Mouse (Mus musculus) liver, embryonic 12.5 days (tissue): ENCODE measurements around the gene Bcap31. TPM values are rescaled to one million over a fixed set of nuclear protein-coding genes. Genes with fewer than 3 reads are reported as not detected.

ENCODE experiments used
- ATAC-seq: fragments of 200-750 bp; cut with Nextera tagmentation; 2 replicates; pipeline ENCODE4 v1.8.0; 2017; ENCODE audit warnings: moderate number of reproducible peaks, mild to moderate bottlenecking, moderate library complexity
- H3K27ac ChIP-seq: fragments of 300-500 bp; sonication (generic); 2 replicates; pipeline ENCODE4 v1.5.1; 2016; ENCODE audit warnings: mild to moderate bottlenecking
- H3K27me3 ChIP-seq: fragments of 300-500 bp; sonication (generic); replicated peaks from 2 replicates; pipeline ENCODE4 v1.6.1; 2016; ENCODE audit warnings: mild to moderate bottlenecking, moderate library complexity
- H3K36me3 ChIP-seq: fragments of 300-500 bp; sonication (generic); 2 replicates; pipeline ENCODE4 v1.6.1; 2016; ENCODE audit warnings: mild to moderate bottlenecking, moderate library complexity
- H3K4me1 ChIP-seq: fragments of 300-500 bp; sonication (generic); 2 replicates; pipeline ENCODE4 v1.6.1; 2016
- H3K4me2 ChIP-seq: fragments of 300-500 bp; sonication (generic); 2 replicates; pipeline ENCODE4 v1.6.1; 2016; ENCODE audit warnings: mild to moderate bottlenecking, moderate library complexity
- H3K4me3 ChIP-seq: fragments of 300-500 bp; sonication (generic); 2 replicates; pipeline ENCODE4 v1.5.1; 2016; ENCODE audit warnings: mild to moderate bottlenecking, moderate library complexity
- H3K9ac ChIP-seq: fragments of 300-500 bp; sonication (generic); 2 replicates; pipeline ENCODE4 v1.6.1; 2016; ENCODE audit warnings: mild to moderate bottlenecking, moderate library complexity
- H3K9me3 ChIP-seq: fragments of 300-500 bp; sonication (generic); replicated peaks from 2 replicates; pipeline ENCODE4 v1.6.1; 2016; ENCODE audit warnings: mild to moderate bottlenecking, moderate library complexity
- WGBS: fragments of 180-500 bp; shearing (Covaris S2); methylation state at CpG from one replicate; pipeline ENCODE4 v1.1.7; 2016; ENCODE audit not compliant: insufficient replicate concordance; 5-methylcytosine and 5-hydroxymethylcytosine counted together
- polyA plus RNA-seq: library from polyadenylated mRNA; unstranded; fragments of >200 nt; fragmentation: Nextera tagmentation; extraction: Ambion mirVana; gene quantifications from 2 replicates; pipeline ENCODE4 v1.2.1, GENCODE M21; 2016

The Bcap31 gene
- polyA plus RNA-seq, 1 experiment from 2014 or later: 175 TPM

GRCm38 (mm10) chrX:73653392-73653791 lies 62.6 kb downstream of the Bcap31 start:
- Histone ChIP-seq H3K36me3 (no peaks in the 10 kb centered on the region), H3K4me2 (no peak overlapping the region), H3K4me3 (no peak overlapping the region), H3K27me3 (peaks cover 33% of the 10 kb centered on the region), H3K4me1 (0 out of 2 replicates have a peak, but pooled peaks cover under 1% of the 10 kb centered on the region), H3K9me3 (no peaks in the 10 kb centered on the region), H3K27ac (no peak overlapping the region), H3K9ac (no peak overlapping the region)
- 69% methylated on average over 6 of the region's 6 CpGs for WGBS
- ATAC-seq: no peak

DNA sequence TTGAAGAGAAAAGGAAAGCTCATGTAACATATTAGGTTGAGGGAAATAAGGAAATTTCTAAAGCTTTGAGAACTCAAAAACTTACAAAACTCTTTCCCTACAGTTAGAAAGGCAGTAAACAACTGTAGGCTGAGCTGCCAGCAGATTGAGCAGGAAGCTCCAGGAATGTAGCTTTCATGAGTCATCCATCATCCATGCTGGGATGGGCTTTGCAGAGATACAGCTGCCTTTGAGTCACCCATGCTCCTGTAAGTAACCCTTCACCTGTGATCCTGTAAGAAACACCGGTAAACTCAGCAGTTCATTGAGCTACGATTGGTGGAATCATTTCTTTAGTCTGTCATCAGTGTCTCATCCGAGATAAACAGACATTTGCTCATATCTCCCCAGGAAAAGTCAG lies 65.1 kb downstream of the Bcap31 start:
- no peaks in the 10 kb centered on the region for H3K9me3 ChIP-seq
- WGBS: 57% methylated on average over 3 of the region's 3 CpGs
- ATAC-seq: no peak

DNA sequence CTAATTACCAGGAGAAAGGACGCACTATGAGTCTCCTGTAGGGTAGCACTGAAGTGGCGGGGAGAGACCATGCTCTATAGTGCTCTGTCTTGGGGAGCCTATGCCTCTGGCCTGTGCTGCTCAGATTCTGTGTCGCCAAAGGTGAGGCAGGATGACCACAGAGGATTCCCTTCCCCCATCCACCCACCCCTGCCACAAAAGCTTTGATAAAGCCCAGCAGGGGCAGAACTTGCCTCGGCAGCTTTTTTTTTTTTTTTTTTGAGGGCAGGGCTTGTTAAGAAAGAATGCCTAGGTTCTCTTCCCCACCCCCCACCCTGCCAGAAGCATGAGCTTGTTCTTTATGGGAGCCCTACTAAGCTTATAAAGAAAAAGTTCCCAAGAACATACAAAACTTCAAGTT lies 70.9 kb downstream of the Bcap31 start:
- Histone ChIP-seq H3K9ac (no peak overlapping the region), H3K27ac (no peak overlapping the region), H3K9me3 (no peaks in the 10 kb centered on the region), H3K4me2 (no peak overlapping the region), H3K27me3 (peaks cover 36% of the 10 kb centered on the region), H3K4me1 (no peaks in the 10 kb centered on the region), H3K4me3 (no peak overlapping the region), H3K36me3 (no peaks in the 10 kb centered on the region)
- no peak for ATAC-seq
- 28% methylated on average over 4 of the region's 4 CpGs for WGBS

More for the DNA sequence above, 65.1 kb downstream of the Bcap31 start:
- no peaks in the 10 kb centered on the region for H3K4me1 ChIP-seq
- H3K27ac ChIP-seq: no peak overlapping the region
- H3K4me2 ChIP-seq: no peak overlapping the region
- H3K4me3 ChIP-seq: no peak overlapping the region
- no peaks in the 10 kb centered on the region for H3K36me3 ChIP-seq
- peaks cover 17% of the 10 kb centered on the region for H3K27me3 ChIP-seq
- H3K9ac ChIP-seq: no peak overlapping the region

DNA sequence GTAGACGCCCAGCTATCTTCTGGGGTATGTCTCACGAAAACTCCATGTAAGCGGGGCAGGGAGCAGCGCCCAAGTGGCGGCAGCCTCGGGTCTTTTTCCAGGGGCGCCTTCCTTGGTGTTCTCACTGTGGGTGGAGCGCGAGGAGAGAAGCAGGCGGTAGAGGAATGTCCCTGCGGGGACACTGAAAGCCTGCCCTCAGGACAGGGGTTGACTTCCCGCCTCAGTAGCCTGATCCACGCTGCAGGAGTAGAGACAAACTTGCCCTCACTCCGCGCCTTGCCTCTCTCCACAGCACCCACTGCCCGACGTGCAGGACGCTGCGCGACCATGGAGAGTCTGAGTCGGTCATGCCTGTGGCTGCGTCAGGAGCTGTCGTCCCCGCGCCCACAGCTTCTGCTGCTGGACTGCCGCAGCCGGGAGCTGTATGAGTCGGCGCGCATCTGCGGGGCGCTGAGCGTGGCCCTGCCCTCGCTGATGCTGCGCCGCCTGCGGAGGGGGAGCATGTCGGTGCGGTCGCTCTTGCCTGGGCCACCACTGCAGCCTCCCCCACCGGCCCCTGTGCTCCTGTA lies 76.0 kb downstream of the Bcap31 start:
- peak overlapping the region; percentile 35; the same call in 1 of the 2 replicates for H3K9ac ChIP-seq
- no peaks in the 10 kb centered on the region for H3K36me3 ChIP-seq
- no peak overlapping the region for H3K27ac ChIP-seq
- H3K27me3 ChIP-seq: peaks cover 87% of the 10 kb centered on the region
- H3K9me3 ChIP-seq: no peaks in the 10 kb centered on the region
- H3K4me2 ChIP-seq: peak overlapping the region; percentile 66
- peak overlapping the region; percentile 43 for H3K4me3 ChIP-seq
- peaks cover 17% of the 10 kb centered on the region; the same call in 1 of the 2 replicates for H3K4me1 ChIP-seq
- ATAC-seq: no peak
- 14% methylated on average over 39 of the region's 41 CpGs for WGBS

GRCm38 (mm10) chrX:73639255-73639675 lies 76.7 kb downstream of the Bcap31 start, which contains the start of gene Dusp9:
Gene Dusp9, plus strand, starts transcription at chrX:73639419.
- ATAC-seq: peak; percentile 80
- Histone ChIP-seq H3K27me3 (peaks cover 95% of the 10 kb centered on the region), H3K27ac (no peak within 1 kb of the TSS), H3K36me3 (no peaks in the 10 kb centered on the region), H3K9ac (peak within 1 kb of the TSS; percentile 35; the same call in 1 of the 2 replicates), H3K4me3 (peak within 1 kb of the TSS; percentile 43), H3K4me1 (peaks cover 17% of the 10 kb centered on the region; the same call in 1 of the 2 replicates), H3K4me2 (peak within 1 kb of the TSS; percentile 66), H3K9me3 (no peaks in the 10 kb centered on the region)
- 15% methylated on average over 28 of the region's 28 CpGs for WGBS

- Histone ChIP-seq H3K4me3 (no peak overlapping the region), H3K27ac (no peak overlapping the region), H3K9me3 (no peaks in the 10 kb centered on the region), H3K4me2 (peak overlapping the region; percentile 43), H3K36me3 (no peaks in the 10 kb centered on the region), H3K4me1 (peaks cover 17% of the 10 kb centered on the region; the same call in 1 of the 2 replicates), H3K9ac (no peak overlapping the region), H3K27me3 (peaks cover 98% of the 10 kb centered on the region)
- no peak for ATAC-seq
- WGBS: 12% methylated on average over 19 of the region's 19 CpGs
Measured at GRCm38 (mm10) chrX:73637415-73637814, 78.6 kb downstream of the Bcap31 start.

Other genes starting within 250 kb of the Bcap31 start
- 13.0 and 14.8 TPM in 2 replicates for gene Bgn, start 232.6 kb downstream of the Bcap31 start, polyA plus RNA-seq
- gene Atp2b3, start 213.1 kb downstream of the Bcap31 start, polyA plus RNA-seq: not detected in 2 replicates
- 55.2 and 56.5 TPM in 2 replicates for gene Dusp9, start 76.8 kb downstream of the Bcap31 start, polyA plus RNA-seq
- 1.2 and 1.4 TPM in 2 replicates for gene Pnck, start 56.1 kb downstream of the Bcap31 start, polyA plus RNA-seq
- gene Slc6a8, start 43.0 kb downstream of the Bcap31 start, polyA plus RNA-seq: 1.3 and 1.8 TPM in 2 replicates
- gene Abcd1, start 422 bp upstream of the Bcap31 start, polyA plus RNA-seq: 9.9 and 10.6 TPM in 2 replicates
- 0.17 and 0.28 TPM in 2 replicates for gene Plxnb3, start 40.9 kb upstream of the Bcap31 start, polyA plus RNA-seq
- gene Srpk3, start 58.2 kb upstream of the Bcap31 start, polyA plus RNA-seq: 0.89 and 1.2 TPM in 2 replicates
- 141 TPM in 2 replicates for gene Idh3g, start 70.7 kb upstream of the Bcap31 start, polyA plus RNA-seq
- gene Ssr4, start 70.9 kb upstream of the Bcap31 start, polyA plus RNA-seq: 162 and 173 TPM in 2 replicates
- 0.14 and 0.25 TPM in 2 replicates for gene Pdzd4, start 108.8 kb upstream of the Bcap31 start, polyA plus RNA-seq
- 0.08 and 0.13 TPM in 2 replicates for gene Avpr2, start 175.9 kb upstream of the Bcap31 start, polyA plus RNA-seq
- gene L1cam, start 179.9 kb upstream of the Bcap31 start, polyA plus RNA-seq: 0.11 and 0.38 TPM in 2 replicates
- 7.1 and 8.6 TPM in 2 replicates for gene Arhgap4, start 205.7 kb upstream of the Bcap31 start, polyA plus RNA-seq
- 140 and 148 TPM in 2 replicates for gene Naa10, start 205.8 kb upstream of the Bcap31 start, polyA plus RNA-seq
- 21.2 and 22.9 TPM in 2 replicates for gene Renbp, start 214.7 kb upstream of the Bcap31 start, polyA plus RNA-seq